Mouse (Mus musculus) embryonic facial prominence, embryonic 10.5 days (tissue): ENCODE data around the gene Sox18. TPM values are rescaled to one million over a fixed set of nuclear protein-coding genes. Genes with fewer than 3 reads are reported as not detected.

ENCODE experiments used
- DNase-seq: peaks from one replicate; pipeline ENCODE4 v3.0.0-alpha.2; 2017; ENCODE audit warnings: low spot score
- H3K27ac ChIP-seq: fragments of 300-500 bp; sonication (generic); replicated peaks from 2 replicates; pipeline ENCODE4 v1.5.1; 2016; ENCODE audit warnings: mild to moderate bottlenecking
- H3K27me3 ChIP-seq: fragments of 300-500 bp; sonication (generic); replicated peaks from 2 replicates; pipeline ENCODE4 v1.6.1; 2016; ENCODE audit warnings: low read depth, mild to moderate bottlenecking; ENCODE audit not compliant: poor library complexity, severe bottlenecking
- H3K36me3 ChIP-seq: fragments of 300-500 bp; sonication (generic); replicated peaks from 2 replicates; pipeline ENCODE4 v1.6.1; 2016; ENCODE audit warnings: mild to moderate bottlenecking, moderate library complexity
- H3K4me1 ChIP-seq: fragments of 300-500 bp; sonication (generic); 2 replicates; pipeline ENCODE4 v1.6.1; 2016
- H3K4me3 ChIP-seq: fragments of 300-500 bp; sonication (generic); 2 replicates; pipeline ENCODE4 v1.5.1; 2016; ENCODE audit warnings: mild to moderate bottlenecking, moderate library complexity
- H3K9me3 ChIP-seq: fragments of 300-500 bp; sonication (generic); 2 replicates; pipeline ENCODE4 v1.6.1; 2016; ENCODE audit warnings: mild to moderate bottlenecking
- WGBS: fragments of 180-500 bp; shearing (Covaris S2); methylation state at CpG from one replicate; pipeline ENCODE4 v1.1.7; 2016; 5-methylcytosine and 5-hydroxymethylcytosine counted together
- polyA plus RNA-seq: library from polyadenylated mRNA; unstranded; fragments of >200 nt; fragmentation: Nextera tagmentation; extraction: Ambion mirVana; gene quantifications from 2 replicates; pipeline ENCODE4 v1.2.1, GENCODE M21; 2016

Gene Sox18
- polyA plus RNA-seq, 1 experiment from 2014 or later = 25.2 TPM

GRCm38 (mm10) chr2:181659609-181660055 is 11.8 kb downstream of the Sox18 start:
- peak; percentile 75 for DNase-seq
- peak overlapping the region; percentile 4; the same call in 1 of the 2 replicates for H3K4me3 ChIP-seq
- peaks cover 38% of the 10 kb centered on the region for H3K4me1 ChIP-seq
- WGBS = 10% methylated on average over 9 of the region's 9 CpGs
- peak overlapping the region; percentile 54 for H3K27ac ChIP-seq
- H3K27me3 ChIP-seq = no peaks in the 10 kb centered on the region
- peaks cover 31% of the 10 kb centered on the region for H3K36me3 ChIP-seq
- no peaks in the 10 kb centered on the region for H3K9me3 ChIP-seq

- WGBS = 36% methylated on average over 17 of the region's 17 CpGs
- Histone ChIP-seq H3K4me3 (no peak overlapping the region), H3K36me3 (peaks cover 37% of the 10 kb centered on the region), H3K27ac (no peak overlapping the region), H3K9me3 (no peaks in the 10 kb centered on the region), H3K27me3 (no peaks in the 10 kb centered on the region), H3K4me1 (peaks cover 38% of the 10 kb centered on the region)
- peak; percentile 51 for DNase-seq
Measured at GRCm38 (mm10) chr2:181658930-181659555, 12.4 kb downstream of the Sox18 start.

DNA sequence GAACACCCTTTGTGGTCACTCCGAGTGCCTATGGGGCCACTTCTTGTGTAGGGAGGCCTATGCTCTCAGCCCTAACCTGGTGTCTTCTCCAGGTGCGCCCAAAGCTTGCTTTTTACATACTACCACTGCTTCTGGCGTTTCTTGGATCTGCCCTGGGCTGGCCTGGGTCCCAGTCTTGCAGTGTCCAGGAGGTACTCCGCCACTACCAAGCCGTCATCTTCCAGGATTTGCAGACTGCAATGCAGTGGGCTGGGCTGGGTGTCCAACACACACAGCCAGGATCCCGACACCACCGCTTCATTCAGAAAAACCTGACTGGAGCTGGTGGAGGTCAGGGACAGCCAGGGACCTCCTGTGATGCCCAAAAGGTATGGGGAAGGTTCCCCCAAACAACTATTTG is 12.9 kb downstream of the Sox18 start:
- no peaks in the 10 kb centered on the region for H3K9me3 ChIP-seq
- peaks cover 34% of the 10 kb centered on the region for H3K4me1 ChIP-seq
- no peaks in the 10 kb centered on the region for H3K27me3 ChIP-seq
- H3K36me3 ChIP-seq = peaks cover 42% of the 10 kb centered on the region
- 84% methylated on average over 7 of the region's 7 CpGs for WGBS
- H3K4me3 ChIP-seq = no peak overlapping the region
- no peak overlapping the region for H3K27ac ChIP-seq
- DNase-seq = no peak

GRCm38 (mm10) chr2:181657441-181657840 is 14.0 kb downstream of the Sox18 start:
- H3K4me3 ChIP-seq = no peak overlapping the region
- H3K36me3 ChIP-seq = peaks cover 53% of the 10 kb centered on the region
- no peak for DNase-seq
- no peaks in the 10 kb centered on the region for H3K27me3 ChIP-seq
- no peak overlapping the region for H3K27ac ChIP-seq
- no peaks in the 10 kb centered on the region for H3K9me3 ChIP-seq
- 81% methylated on average over 2 of the region's 2 CpGs for WGBS
- H3K4me1 ChIP-seq = peaks cover 25% of the 10 kb centered on the region

GRCm38 (mm10) chr2:181656734-181657133 is 14.7 kb downstream of the Sox18 start, which contains the start of gene Gm29797:
Gm29797 (plus strand) TSS chr2:181657034.
- 71% methylated on average over 3 of the region's 3 CpGs for WGBS
- H3K36me3 ChIP-seq = peaks cover 60% of the 10 kb centered on the region

DNA sequence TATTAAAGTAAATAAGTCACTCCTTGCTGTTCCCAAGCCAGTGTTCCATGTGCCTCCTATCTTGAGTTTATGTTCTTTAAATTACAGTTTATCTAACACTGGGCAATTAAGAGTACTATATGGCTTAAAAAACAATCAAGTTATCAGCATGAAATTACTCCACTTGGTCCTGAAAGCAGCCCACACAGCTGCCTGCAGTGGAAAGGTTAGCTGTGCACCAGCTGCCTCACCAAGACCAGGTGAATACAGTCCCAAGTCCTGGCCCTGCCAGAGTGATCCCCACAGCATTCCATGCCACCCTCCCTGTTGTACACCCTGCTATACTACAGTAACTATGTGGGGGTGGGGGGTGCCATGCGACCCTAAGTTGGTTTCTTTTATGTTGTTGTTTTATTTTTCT is 17.9 kb downstream of the Sox18 start:
- Histone ChIP-seq H3K9me3 (no peaks in the 10 kb centered on the region), H3K27ac (no peak overlapping the region), H3K27me3 (no peaks in the 10 kb centered on the region), H3K36me3 (peaks cover 92% of the 10 kb centered on the region), H3K4me3 (no peak overlapping the region), H3K4me1 (peaks cover 5% of the 10 kb centered on the region; the same call in 1 of the 2 replicates)
- 86% methylated on average over 1 of the region's 1 CpGs for WGBS
- DNase-seq = no peak

More at GRCm38 (mm10) chr2:181656734-181657133, 14.7 kb downstream of the Sox18 start, which contains the start of gene Gm29797:
- DNase-seq = no peak
- Histone ChIP-seq H3K4me1 (peaks cover 25% of the 10 kb centered on the region), H3K9me3 (no peaks in the 10 kb centered on the region), H3K27ac (no peak within 1 kb of the TSS), H3K4me3 (no peak within 1 kb of the TSS), H3K27me3 (no peaks in the 10 kb centered on the region)

DNA sequence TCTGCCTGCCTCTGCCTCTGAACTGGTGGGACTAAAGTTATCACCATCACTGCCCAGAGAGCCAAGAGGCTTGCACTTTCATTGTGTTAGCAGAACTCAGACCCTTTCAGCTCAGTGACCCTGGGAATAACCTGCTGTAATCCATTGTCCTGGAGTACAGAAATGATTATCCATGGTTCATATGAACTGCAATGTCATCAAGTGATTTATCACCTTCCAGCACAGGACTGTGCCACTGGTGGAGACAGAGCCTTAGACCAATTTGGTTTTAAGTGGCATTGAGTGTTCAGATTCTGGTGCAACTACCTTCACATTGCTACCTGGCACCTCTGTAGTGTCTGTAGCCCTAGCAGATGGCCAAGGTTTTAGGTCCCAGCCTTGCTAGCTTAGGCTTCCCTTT is 18.4 kb downstream of the Sox18 start:
- H3K9me3 ChIP-seq = no peaks in the 10 kb centered on the region

GRCm38 (mm10) chr2:181648926-181649325 is 22.5 kb downstream of the Sox18 start:
- no peaks in the 10 kb centered on the region for H3K27me3 ChIP-seq
- WGBS = 93% methylated on average over 10 of the region's 10 CpGs
- DNase-seq = no peak
- no peak overlapping the region for H3K4me3 ChIP-seq
- no peaks in the 10 kb centered on the region for H3K4me1 ChIP-seq
- H3K36me3 ChIP-seq = peaks cover 100% of the 10 kb centered on the region
- H3K27ac ChIP-seq = no peak overlapping the region
- no peaks in the 10 kb centered on the region for H3K9me3 ChIP-seq

More for the DNA sequence above, 18.4 kb downstream of the Sox18 start:
- DNase-seq = no peak
- Histone ChIP-seq H3K4me3 (no peak overlapping the region), H3K4me1 (0 out of 2 replicates have a peak, but pooled peaks cover 4% of the 10 kb centered on the region), H3K27ac (no peak overlapping the region), H3K27me3 (no peaks in the 10 kb centered on the region), H3K36me3 (peaks cover 97% of the 10 kb centered on the region)

GRCm38 (mm10) chr2:181646626-181647472 is 24.6 kb downstream of the Sox18 start:
- H3K27ac ChIP-seq = no peak overlapping the region
- no peaks in the 10 kb centered on the region for H3K4me1 ChIP-seq
- WGBS = 95% methylated on average over 6 of the region's 6 CpGs
- no peak overlapping the region for H3K4me3 ChIP-seq
- H3K9me3 ChIP-seq = no peaks in the 10 kb centered on the region
- no peaks in the 10 kb centered on the region for H3K27me3 ChIP-seq
- DNase-seq = no peak
- peaks cover 98% of the 10 kb centered on the region for H3K36me3 ChIP-seq

DNA sequence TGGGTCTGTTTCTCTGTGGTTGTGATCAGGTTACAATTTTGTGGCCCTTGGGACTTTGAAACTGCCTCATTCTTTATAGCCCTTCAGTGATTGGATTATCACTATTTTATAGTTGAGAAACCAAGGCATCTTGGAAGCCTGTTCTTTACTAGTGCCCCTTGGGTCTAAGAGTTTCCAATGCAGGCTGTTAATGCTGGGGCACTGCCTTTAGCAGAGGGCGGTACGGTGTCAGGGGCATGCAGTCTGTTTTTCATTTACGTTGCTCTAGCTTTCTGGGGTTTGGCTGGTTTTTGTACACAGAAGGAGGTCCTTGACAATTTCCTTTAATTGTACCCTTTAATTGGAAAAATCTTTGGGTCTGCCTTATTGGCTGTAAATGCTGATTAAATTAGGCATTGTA is 25.8 kb downstream of the Sox18 start:
- Histone ChIP-seq H3K36me3 (peaks cover 98% of the 10 kb centered on the region), H3K4me1 (no peaks in the 10 kb centered on the region), H3K27ac (no peak overlapping the region), H3K4me3 (no peak overlapping the region), H3K27me3 (no peaks in the 10 kb centered on the region), H3K9me3 (no peaks in the 10 kb centered on the region)
- no peak for DNase-seq
- WGBS = 83% methylated on average over 3 of the region's 3 CpGs

GRCm38 (mm10) chr2:181644361-181644760 is 27.1 kb downstream of the Sox18 start:
- 89% methylated on average over 2 of the region's 2 CpGs for WGBS
- Histone ChIP-seq H3K27ac (no peak overlapping the region), H3K27me3 (no peaks in the 10 kb centered on the region), H3K4me1 (no peaks in the 10 kb centered on the region), H3K4me3 (no peak overlapping the region), H3K9me3 (no peaks in the 10 kb centered on the region), H3K36me3 (peaks cover 98% of the 10 kb centered on the region)
- peak; percentile 64 for DNase-seq

- WGBS = 85% methylated on average over 3 of the region's 3 CpGs
- H3K36me3 ChIP-seq = peaks cover 93% of the 10 kb centered on the region
Measured at GRCm38 (mm10) chr2:181635865-181636264, 35.6 kb downstream of the Sox18 start.

GRCm38 (mm10) chr2:181632624-181633023 is 38.8 kb downstream of the Sox18 start:
- no peak overlapping the region for H3K4me3 ChIP-seq
- WGBS = 96% methylated on average over 6 of the region's 6 CpGs
- H3K4me1 ChIP-seq = no peaks in the 10 kb centered on the region
- H3K27me3 ChIP-seq = no peaks in the 10 kb centered on the region
- DNase-seq = no peak
- no peaks in the 10 kb centered on the region for H3K9me3 ChIP-seq
- no peak overlapping the region for H3K27ac ChIP-seq
- peaks cover 89% of the 10 kb centered on the region for H3K36me3 ChIP-seq

More at GRCm38 (mm10) chr2:181635865-181636264, 35.6 kb downstream of the Sox18 start:
- no peak for DNase-seq
- Histone ChIP-seq H3K27me3 (no peaks in the 10 kb centered on the region), H3K4me1 (no peaks in the 10 kb centered on the region), H3K27ac (no peak overlapping the region), H3K9me3 (no peaks in the 10 kb centered on the region), H3K4me3 (no peak overlapping the region)
